Mouse (Mus musculus): ENCODE results near the gene Kcna5.

GRCm38 (mm10) chr6:126558276-126558675 lies 23.1 kb upstream of the Kcna5 start:
- TF ChIP-seq POLR2A (IDR thresholded peaks at IDR 0.05; ENCODE audit: borderline replicate concordance, extremely low read depth, low read depth, low read length) (no peak), CTCF (IDR thresholded peaks at IDR 0.05; ENCODE audit: insufficient read depth, low read length) (no peak)

All from lung, adult 2 months (tissue).